Mouse (Mus musculus) heart, adult 2 months (tissue): ENCODE results near the gene Morn4.

ENCODE experiments used
- CTCF ChIP-seq: fragments of 200-600 bp; IDR thresholded peaks from 2 replicates; pipeline ENCODE4 v1.8.1; 2022; ENCODE audit warnings: antibody characterized with exemption, mild to moderate bottlenecking, moderate library complexity
- EP300 ChIP-seq: fragments of 200-500 bp; IDR thresholded peaks from 2 replicates; pipeline ENCODE4 v1.6.1; 2011; ENCODE audit warnings: low read depth, low read length, control low read depth; ENCODE audit not compliant: insufficient read depth
- POLR2A ChIP-seq: fragments of 200-500 bp; IDR thresholded peaks from 2 replicates; pipeline ENCODE4 v1.6.1; 2011; ENCODE audit warnings: mild to moderate bottlenecking, low read depth, low read length, control low read depth; ENCODE audit not compliant: insufficient read depth

DNA sequence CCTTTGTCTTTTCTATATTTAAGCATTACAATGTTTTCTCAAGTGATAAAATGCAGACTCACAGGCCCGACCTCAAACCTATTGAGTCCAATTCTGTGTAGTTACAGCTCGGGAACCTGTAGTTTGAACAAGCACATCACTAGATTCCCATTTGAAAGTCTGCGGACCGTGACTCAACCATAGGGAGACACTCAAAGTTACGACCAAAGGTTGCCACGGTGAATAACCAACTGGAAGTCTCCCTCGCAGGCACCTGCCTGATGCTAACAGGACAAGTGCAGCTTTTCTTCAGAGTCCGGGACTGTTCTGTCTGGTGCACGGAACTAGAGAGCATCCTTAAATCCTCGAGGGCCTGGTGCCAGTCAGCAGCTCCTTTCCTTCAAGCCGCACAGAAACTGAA, 5.7 kb downstream of the Morn4 start:
- TF ChIP-seq CTCF (no peak), POLR2A (no peak), EP300 (no peak)
